Mouse (Mus musculus): Measurements from ENCODE around the gene Tbc1d22a. TPM values are rescaled to one million over a fixed set of nuclear protein-coding genes. Genes with fewer than 3 reads are reported as not detected.

The Tbc1d22a gene
- total RNA-seq, 2 experiments from 2014 or later: 19.6 to 20.4 TPM

DNA sequence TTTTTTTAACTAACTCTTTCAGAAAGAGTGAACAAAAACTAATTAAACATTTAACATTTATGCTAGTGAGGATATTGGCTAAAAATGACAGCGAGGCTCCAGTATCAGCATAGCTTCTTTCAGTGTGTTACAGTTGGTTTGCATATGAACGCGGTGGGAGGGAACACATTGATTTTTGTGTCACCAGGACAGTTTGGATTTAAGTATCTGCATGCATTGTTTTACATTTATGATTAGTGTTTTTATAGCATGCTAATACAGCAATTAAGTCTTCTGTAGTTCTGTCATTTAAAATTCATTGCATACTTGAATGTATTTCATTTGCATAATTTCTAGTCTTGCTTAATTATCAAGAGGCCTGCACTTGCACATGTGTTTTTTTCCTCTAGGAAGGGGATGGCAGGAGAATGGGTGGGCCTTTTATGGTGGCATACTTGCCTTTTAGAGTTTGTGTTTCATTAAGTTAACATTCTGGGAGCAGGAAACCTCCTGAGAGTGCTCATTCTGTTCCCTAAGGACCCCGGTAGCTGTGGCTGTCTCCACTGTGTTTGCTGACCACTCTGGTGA lies 81.5 kb downstream of the Tbc1d22a start:
- intact Hi-C loops (cut with DNase I): no loop called here
- no peak for DNase-seq (ENCODE audit: extremely low spot score in 1 of 2, low spot score in 2 of 2)

DNA sequence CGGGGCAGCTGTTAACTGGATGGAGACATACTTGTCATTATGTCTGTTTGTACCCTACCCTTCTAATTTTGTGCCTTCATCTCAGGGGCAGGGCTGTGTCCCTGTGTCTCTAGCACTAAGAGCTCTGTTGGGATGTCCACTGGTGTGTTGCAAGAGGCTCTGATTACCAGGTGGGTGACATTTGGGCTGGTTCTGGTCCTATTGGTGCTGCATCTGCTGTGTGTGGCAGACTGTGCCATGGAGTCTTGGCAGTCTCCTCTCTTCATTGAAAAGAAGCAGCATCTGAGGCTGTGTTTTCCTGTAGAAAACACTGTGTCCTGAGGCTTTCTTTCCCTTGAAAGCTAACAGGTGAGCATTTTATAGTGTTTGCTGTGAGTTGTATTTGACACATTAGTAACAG lies 83.0 kb downstream of the Tbc1d22a start:
- DNase-seq (ENCODE audit: extremely low spot score in 1 of 2, low spot score in 2 of 2): no peak

DNA sequence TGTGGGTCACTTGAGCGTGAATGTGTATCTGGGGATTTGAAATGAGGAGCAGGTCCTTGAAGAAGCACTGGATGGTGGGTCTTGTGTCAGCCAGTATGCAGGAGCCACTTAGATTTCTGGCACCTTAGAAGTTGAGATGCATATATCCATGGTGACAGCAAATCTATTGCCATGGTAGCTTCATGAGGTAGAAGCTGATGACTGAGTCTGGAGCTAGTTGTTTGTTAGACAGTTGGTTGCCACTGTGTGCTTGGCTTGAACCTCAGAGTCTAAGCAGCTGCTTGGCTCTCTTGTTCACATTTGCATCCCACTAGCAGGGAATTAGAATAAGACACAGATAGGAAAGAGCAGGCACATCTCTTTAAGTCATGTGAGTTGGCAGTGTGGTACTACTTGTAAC lies 89.6 kb downstream of the Tbc1d22a start:
- DNase-seq (ENCODE audit: extremely low spot score in 1 of 2, low spot score in 2 of 2): no peak

More for the DNA sequence above, 83.0 kb downstream of the Tbc1d22a start:
- intact Hi-C loops (cut with DNase I): no loop called here

DNA sequence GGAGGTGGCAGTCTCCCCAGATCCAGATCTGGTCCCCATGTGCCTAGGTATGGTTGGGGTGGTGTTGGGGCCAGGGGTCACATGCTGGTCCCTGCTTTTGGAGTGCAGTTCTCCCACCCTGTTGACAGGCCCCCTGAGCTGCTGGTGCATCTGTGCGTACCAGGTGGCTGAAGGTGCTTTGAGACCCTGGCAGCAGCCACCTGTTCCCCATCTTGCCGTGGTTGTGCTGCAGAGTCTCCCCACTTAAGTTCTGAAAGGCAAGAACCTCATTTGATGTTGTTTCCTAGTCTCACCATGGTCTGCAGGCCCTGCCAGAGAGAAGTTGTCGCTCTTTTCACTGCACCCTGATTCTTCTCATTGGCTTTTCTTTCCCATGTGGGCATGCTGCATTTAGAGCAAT lies 90.6 kb downstream of the Tbc1d22a start:
- intact Hi-C loops (cut with DNase I): no loop called here
- no peak for DNase-seq (ENCODE audit: extremely low spot score in 1 of 2, low spot score in 2 of 2)

More for the DNA sequence above, 89.6 kb downstream of the Tbc1d22a start:
- intact Hi-C loops (cut with DNase I): no loop called here

DNA sequence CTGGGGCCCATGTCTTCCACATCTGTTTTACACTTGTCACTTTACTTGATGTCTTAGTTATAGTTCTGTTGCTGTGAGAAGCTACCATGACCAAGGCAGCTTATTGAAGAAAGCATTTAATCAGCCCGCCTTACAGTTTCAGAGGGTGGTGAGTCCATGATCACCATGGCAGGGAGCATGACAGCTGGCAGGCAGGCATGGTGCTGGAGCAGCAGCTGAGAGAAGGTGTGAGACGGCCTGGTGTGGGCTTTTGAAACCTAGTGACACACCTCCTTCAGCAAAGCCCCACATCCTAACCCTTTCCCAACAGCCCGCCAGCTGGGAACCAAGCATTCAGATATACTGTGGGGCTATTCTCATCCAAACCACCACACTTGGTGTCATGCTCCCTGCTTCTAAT lies 91.0 kb downstream of the Tbc1d22a start:
- intact Hi-C loops (cut with DNase I): no loop called here
- no peak for DNase-seq (ENCODE audit: extremely low spot score in 1 of 2, low spot score in 2 of 2)

DNA sequence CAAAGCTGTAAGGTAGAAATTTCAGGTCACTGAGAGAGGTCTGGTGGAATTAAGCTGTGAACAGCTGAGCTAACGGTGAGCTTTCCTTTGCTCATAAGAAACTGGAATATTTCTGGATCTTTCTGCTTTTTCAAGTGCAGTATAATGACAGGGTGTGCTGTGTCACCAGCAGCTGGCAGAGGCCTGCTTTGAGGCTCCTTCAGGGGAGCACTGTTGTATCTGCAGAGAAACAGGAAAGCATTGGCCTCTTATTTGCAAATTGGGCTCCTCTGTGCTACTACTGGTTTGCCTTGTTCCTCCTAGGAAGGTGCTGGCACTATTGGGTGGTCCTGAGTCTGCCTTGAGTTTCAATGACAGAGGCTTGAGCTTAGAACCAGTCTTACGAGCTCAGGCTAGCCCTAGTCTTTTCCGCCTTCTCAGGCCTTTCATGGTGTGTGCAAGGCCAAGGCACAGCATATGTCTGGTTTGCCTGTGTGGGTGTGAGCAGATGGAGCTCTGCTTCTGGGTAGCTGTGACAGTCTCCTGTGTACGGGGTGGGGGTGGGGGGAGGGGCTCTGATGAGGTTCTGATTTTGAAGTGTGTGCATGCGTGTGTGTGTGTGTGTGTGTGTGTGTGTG lies 95.1 kb downstream of the Tbc1d22a start:
- DNase-seq (ENCODE audit: extremely low spot score in 1 of 2, low spot score in 2 of 2): no peak
- intact Hi-C loops (cut with DNase I): no loop called here

DNA sequence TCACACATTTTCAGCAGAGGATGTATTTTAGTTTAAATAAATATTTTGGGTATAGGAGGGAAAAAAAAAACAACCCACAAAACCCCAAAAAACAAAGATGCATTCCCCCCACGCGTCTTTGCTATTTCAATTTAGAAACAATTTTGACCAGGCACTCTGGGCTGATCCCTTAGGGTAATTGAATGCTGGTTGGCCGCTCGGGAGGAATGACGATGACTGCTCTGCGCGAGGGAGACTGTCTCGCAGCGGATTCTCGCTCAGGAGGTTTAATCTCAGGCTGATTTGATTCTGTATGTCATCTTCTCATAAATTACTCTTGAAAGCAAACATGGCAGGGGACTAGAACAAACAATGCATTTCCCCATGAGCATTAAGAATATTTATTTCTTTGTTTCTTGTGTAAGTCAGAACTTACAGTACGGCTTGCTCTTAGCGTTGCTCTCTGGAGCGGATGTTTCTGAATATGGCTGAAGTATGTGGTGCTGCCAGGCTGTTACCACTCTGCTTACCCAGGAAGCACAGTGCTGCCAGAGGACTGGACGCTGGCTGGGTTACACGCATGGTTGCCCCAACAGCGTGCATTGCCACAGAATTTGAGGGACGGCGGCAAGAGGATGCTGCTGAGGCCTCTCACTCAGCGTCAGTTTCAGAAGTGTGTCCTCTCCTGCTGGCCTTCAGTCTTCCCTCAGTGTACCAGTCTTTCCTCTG lies 106.7 kb downstream of the Tbc1d22a start:
- intact Hi-C loops (cut with DNase I): no loop called here
- DNase-seq (ENCODE audit: extremely low spot score in 1 of 2, low spot score in 2 of 2): no peak

DNA sequence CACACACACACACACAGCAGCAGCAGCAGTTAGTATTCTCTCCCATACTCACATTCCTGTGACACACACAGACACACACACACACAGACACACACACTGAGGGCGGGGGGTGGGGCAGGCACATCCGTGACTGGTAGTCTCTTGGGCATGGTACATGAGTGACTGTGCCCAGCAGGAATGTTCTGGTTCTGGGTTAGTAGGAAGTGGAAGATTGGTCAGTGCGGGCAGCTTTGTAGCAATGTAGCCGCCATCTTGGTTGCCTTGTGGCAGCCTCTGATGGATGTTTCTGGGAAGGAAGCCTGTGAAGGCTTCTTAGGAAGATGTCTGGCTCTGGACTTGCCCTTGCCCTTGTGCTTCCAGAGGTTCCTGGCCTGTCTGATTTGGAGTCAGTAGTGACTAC lies 112.1 kb downstream of the Tbc1d22a start:
- intact Hi-C loops (cut with DNase I): no loop called here
- DNase-seq (ENCODE audit: extremely low spot score in 1 of 2, low spot score in 2 of 2): no peak

DNA sequence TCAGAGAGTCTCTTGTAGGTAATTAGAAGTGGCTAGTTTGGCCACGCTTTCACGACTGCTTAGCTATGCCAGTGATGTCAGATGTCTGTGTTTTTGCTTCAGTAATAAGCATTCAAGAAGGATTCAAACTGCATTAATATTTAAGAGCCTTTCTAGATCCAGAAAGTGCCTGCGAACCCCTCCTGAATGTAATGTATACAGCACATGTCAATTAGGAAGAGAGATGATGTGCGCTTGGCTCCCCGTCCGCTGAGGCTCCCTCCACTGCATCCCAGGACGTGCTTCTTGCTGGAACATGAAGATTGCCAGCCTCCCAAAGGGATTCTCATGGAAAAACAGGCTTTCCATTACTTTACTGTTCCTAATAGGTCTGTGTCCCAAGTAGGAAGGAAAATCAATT lies 115.7 kb downstream of the Tbc1d22a start:
- intact Hi-C loops (cut with DNase I): no loop called here
- DNase-seq (ENCODE audit: extremely low spot score in 1 of 2, low spot score in 2 of 2): no peak

DNA sequence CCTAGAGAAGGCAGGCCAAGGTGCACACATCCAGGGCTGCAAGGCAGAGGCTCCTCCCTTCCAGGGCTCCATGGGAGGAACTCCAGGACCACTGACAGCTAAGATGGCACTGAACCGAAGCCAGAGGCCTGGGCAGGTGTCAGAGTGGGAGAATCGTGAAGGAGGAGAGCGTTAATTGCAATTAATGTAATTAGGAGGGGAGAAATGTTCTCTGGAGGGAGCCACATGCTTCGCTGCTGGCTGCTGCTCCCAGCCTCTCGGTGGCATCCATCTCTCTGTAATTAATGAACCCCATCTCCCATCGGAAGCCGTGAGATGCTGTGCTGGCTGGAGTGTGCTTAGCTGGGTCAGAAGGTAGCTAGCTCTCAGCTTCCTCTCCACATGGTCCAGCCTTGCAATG lies 116.2 kb downstream of the Tbc1d22a start:
- intact Hi-C loops (cut with DNase I): no loop called here
- no peak for DNase-seq (ENCODE audit: extremely low spot score in 1 of 2, low spot score in 2 of 2)

DNA sequence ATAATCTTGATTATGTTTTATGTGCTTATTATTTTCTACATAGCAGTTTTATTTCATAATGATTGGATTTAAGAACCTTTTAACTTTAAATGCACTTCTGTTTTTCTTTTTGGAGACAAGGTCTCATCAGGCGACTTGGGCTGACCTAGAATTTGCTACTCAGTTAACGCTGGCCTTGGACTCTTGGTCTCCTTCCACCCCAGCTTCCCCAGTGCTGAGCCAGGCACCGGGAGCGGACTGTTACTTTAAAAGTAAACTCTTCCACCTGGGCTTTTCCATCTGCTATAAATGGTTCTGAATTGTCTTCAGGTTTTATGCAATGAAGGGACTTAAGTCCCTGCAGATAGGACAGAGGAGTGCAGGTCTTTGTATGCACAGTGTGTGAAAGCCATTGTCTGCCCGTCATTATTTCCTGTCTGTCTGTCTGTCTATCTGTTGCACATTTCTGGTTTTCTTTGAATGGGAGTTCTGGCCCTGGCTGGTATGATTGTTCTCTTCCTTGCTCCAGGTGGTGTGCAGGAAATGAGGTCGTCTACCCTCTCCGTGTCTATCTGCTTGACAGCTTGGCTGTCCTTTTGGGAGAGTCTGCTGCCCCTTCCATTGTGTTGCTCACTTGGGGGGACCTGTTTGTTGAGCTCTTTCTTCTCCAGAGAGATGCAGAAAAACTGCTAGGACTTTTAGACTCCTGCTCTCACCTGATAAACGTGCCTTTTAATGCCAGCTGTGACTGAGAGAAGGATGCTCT lies 117.4 kb downstream of the Tbc1d22a start:
- intact Hi-C loops (cut with DNase I): no loop called here
- no peak for DNase-seq (ENCODE audit: extremely low spot score in 1 of 2, low spot score in 2 of 2)

DNA sequence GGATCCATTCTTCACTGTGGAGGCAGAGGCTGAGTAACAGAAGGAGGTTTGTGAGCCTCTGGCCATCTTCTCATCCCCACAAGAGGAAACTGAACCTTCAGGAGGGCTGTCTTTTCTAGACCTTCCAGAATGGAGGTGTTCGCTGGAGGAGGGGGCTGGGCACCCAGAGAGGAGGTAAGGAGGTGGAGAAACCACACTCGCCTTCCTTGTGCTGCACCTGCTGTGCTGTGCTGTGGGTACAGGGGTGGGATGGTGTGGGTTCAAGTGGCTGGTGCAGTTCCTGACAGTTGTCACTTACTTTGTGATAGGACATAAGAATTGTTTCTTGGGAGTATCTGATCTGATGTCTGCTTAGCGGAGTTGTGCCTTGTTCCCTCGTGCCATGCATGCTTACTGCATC lies 118.9 kb downstream of the Tbc1d22a start:
- intact Hi-C loops (cut with DNase I): no loop called here
- no peak for DNase-seq (ENCODE audit: extremely low spot score in 1 of 2, low spot score in 2 of 2)

DNA sequence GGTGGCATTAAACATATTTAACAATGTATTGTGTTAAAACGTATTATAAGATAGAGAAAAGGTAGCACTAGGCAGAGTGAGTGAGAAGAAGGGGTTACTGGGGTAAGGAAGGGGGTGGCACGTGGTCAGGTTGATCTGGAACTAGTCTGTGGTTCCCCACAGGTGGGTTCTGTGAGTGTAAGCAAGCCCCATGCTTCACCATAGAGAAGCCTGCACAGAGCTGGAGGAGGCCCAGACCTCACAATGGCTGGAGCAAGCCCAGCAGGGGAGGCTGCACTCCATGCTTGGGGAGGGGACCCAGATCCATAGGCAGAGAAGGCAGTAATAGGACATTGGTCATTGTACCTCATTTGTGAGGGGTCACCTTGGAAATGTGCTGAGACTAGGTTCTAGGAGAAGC lies 119.3 kb downstream of the Tbc1d22a start:
- intact Hi-C loops (cut with DNase I): no loop called here
- DNase-seq (ENCODE audit: extremely low spot score in 1 of 2, low spot score in 2 of 2): no peak

DNA sequence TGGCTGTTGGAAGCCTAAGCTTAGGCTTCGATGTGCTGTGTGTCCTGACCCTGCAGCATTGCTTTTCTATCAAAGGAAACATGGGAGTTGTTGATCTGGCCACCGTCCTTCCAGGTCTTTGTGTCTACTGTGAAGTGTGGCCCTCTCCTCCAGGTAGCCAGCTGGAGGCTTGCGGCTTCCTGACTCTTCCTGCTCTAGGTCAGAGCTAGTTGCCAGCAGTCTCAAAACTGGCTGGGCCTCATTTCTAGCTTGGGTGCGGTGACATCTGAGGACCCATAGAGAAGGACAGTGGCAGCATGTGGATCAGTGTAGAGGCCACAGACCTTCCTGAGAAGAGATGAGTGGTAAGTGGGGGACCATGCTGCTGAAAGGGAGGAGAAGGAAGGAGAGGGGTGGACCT lies 120.0 kb downstream of the Tbc1d22a start:
- intact Hi-C loops (cut with DNase I): no loop called here
- DNase-seq (ENCODE audit: extremely low spot score in 1 of 2, low spot score in 2 of 2): no peak

DNA sequence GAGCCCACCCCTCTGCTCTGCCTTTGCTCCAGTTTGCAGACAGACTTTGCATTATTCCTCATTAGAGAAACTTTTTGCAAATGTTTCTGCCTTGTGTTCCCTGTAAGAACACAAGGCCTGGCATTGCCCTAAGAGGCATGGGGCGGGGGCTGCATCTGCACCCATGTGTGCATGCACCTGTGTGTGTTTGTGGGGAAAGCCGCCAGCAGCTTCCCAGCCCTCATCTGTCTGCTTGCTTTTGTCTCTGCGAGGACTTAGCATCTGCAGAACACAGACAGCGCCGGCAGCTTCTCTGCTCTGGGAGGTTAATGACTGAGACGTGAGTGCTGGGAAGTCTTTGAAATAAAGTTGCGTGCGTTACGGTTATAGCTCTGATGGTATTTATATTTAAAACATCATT lies 120.5 kb downstream of the Tbc1d22a start:
- no peak for DNase-seq (ENCODE audit: extremely low spot score in 1 of 2, low spot score in 2 of 2)
- intact Hi-C loops (cut with DNase I): no loop called here

DNA sequence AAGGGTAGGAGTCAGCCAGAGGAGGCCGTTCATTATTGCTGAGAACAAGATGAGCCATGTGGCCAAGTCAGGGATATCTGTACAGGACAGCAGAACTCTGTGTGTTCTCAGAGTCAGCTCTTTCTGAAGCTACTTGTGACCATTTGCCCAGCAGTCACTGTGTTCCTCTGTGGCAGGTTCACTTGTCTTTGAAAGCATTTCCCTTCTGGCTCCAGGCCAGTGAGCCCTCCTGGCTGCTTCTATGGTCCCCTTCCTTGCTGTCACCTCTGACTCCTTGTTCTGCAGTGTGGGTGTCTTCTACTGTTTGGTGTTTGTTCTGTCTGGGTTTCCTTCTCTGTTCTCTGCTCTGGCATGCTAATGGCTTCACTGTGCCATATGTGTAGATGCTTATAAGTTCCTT lies 121.5 kb downstream of the Tbc1d22a start:
- intact Hi-C loops (cut with DNase I): no loop called here
- DNase-seq (ENCODE audit: extremely low spot score in 1 of 2, low spot score in 2 of 2): no peak

DNA sequence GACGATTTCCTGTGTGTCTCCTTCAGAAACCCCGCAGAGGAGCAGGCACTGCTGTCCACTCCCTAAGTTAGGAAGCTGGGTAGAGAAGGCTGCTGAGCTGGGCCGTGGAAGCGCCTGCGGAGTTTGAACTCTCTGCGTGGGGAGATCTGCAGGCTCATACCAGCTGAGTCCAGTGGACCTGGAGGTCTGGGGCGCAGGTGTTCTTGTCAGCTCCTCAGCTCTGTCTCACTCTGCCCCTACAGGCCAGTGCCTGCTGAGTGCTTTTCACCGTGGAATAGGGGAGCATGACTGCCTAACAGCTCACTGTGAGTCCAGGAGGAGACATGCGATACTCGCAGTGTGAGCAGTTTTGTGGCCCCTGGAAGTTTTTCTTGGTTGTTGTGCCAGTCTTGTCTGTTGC lies 123.5 kb downstream of the Tbc1d22a start:
- intact Hi-C loops (cut with DNase I): no loop called here

DNA sequence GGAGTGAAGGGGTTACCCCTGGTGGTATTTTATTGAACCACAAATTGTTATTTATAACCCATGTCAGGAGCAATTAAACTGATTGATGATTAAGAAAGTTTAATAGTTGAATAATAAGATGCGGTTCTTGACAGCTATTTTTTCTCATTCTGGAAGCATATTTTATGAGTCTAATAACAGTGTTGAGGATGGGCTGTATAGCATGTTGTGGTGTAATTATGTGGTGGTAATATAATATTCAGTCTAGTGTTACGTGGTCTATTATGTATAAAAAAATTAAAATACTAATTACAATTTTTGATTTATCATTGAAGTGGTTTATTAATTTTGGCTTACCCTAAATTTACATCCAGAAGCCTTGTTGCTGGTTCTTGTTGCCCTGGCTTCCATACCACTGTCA lies 125.5 kb downstream of the Tbc1d22a start:
- intact Hi-C loops (cut with DNase I): no loop called here
- no peak for DNase-seq (ENCODE audit: extremely low spot score in 1 of 2, low spot score in 2 of 2)

More for the DNA sequence above, 123.5 kb downstream of the Tbc1d22a start:
- DNase-seq (ENCODE audit: extremely low spot score in 1 of 2, low spot score in 2 of 2): no peak

DNA sequence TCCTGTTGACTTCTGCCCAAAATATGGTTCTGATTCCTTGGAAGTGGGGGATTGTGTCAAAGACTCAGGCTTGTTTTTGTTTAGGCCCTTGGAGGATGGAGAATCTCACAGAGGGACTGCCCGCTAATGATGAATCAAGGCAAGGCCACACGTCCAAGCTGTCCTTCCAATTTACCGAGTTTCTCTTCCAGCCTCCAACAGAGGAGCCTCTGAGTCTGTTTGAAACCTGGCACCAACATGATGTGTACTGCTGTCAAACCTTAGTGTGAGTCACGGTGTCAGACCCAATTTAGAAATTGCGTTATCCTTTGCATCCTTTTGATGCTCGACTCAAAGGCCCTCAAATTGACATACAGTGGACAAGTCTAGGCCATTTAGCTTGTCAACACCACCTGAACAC lies 126.5 kb downstream of the Tbc1d22a start:
- DNase-seq (ENCODE audit: extremely low spot score in 1 of 2, low spot score in 2 of 2): no peak
- intact Hi-C loops (cut with DNase I): no loop called here

Data from left cerebral cortex, postnatal 10 days (tissue).